Mouse (Mus musculus) ES-Bruce4 (cell line): Measurements from ENCODE around the gene Mettl6.

Experiments used
- CTCF ChIP-seq: IDR thresholded peaks from one replicate; pipeline ENCODE4 v1.8.1; 2011; ENCODE audit warnings: low read depth, low read length
- EP300 ChIP-seq: IDR thresholded peaks from 2 replicates; pipeline ENCODE4 v1.6.1; 2011; ENCODE audit warnings: low read depth, low read length; ENCODE audit not compliant: insufficient read depth
- POLR2A ChIP-seq: IDR thresholded peaks from one replicate; pipeline ENCODE4 v1.8.1; 2011; ENCODE audit warnings: low read length; ENCODE audit not compliant: insufficient read depth

GRCm38 (mm10) chr14:31432424-31432823, 62.4 kb downstream of the Mettl6 start:
- TF ChIP-seq EP300 (no peak), POLR2A (no peak), CTCF (no peak)
